Mouse (Mus musculus): ENCODE data around the gene Hbq1a. TPM values are rescaled to one million over a fixed set of nuclear protein-coding genes. Genes with fewer than 3 reads are reported as not detected.
"Not testable (repeated sequence)": the region's sequence is repeated elsewhere in the genome, so short reads cannot be mapped to it uniquely, and the experiment has no call there.

The Hbq1a gene
- total RNA-seq (2012; rRNA removed): not detected in 2 replicates
- not detected in 2 replicates for total RNA-seq (2014; rRNA removed)
- not detected in 2 replicates for polyA plus RNA-seq (2012; ENCODE audit: insufficient read length, low read depth)

DNA sequence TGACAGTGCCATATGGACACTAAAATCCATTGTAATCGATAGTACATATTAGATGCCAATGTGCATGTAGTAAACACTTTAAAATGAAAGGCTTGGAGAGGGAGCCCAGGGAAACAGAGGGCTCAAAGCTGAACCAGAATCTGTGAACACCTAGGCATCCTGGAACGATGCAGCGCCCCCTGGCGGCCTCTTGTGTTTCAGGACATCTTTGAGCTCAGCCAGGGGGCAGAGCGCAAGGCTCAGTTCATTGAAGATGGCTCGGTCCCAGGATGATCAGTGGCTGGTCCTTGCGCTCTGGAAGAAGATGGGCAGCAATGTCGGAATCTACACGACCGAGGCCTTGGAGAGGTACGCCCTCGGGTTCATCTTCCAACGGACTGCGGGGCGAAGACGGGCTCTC, at the start of gene Hbq1a:
Hbq1a (plus strand) TSS at position 205 of the 400 bp plus-strand sequence.
- H3K79me2 ChIP-seq (replicated peaks; ENCODE audit: control insufficient read depth, extremely low read depth, insufficient read depth, poor library complexity, severe bottlenecking); H3K36me3 ChIP-seq (replicated peaks in 1 of 2; ENCODE audit: control insufficient read depth in 1 of 2, insufficient read depth in 1 of 2, low read length in 1 of 2); H3K9me3 ChIP-seq (replicated peaks; ENCODE audit: low read length); H3K4me1 ChIP-seq (ENCODE audit: control insufficient read depth in 1 of 2, insufficient read depth in 2 of 2); H3K4me3 ChIP-seq (replicated peaks in 1 of 3; ENCODE audit: low read depth in 2 of 3, low read length in 2 of 3, poor library complexity in 1 of 3); H3K9ac ChIP-seq (ENCODE audit: insufficient read depth, low read depth); H3K27ac ChIP-seq (ENCODE audit: insufficient read depth, low read depth); dilution Hi-C loops (cut with MboI; ENCODE audit: extremely low pct_ligation_motif_present, extremely low pct_unique_long_range_greater_than_20kb, low sequenced_read_pairs): not testable (repeated sequence)
- Histone ChIP-seq H3K4me2 (ENCODE audit: insufficient read depth, low read depth, poor library complexity, severe bottlenecking) (peak within 1 kb of the TSS; percentile 10; the same call in 1 of the 2 replicates), H3K27me3 (replicated peaks) (peaks cover 19% of the 10 kb centered on the region)
- in situ Hi-C loops (cut with MboI; ENCODE audit: low pct_ligation_motif_present, low pct_unique_long_range_greater_than_20kb, low sequenced_read_pairs): loop anchor here (10.0 to 25.0 kb wide), 2 partner anchors 115 to 313 kb away; no protein-coding TSS in a partner anchor
- DNase-seq (ENCODE audit: extremely low read depth): peak; percentile 40
- TF ChIP-seq TCF12 (IDR thresholded peaks at IDR 0.05; ENCODE audit: low read depth, low read length) (peak; percentile 13; the same call in 1 of the 2 replicates), RAD21 (IDR thresholded peaks at IDR 0.05; ENCODE audit: low read depth, low read length) (peak; percentile 18), CTCF (conservative IDR thresholded peaks at IDR 0.05 in 1 of 2, IDR thresholded peaks at IDR 0.05 in 1 of 2; ENCODE audit: low read depth in 2 of 2, low read length in 2 of 2) (peak; percentile 71 to 83), SMC3 (IDR thresholded peaks at IDR 0.05; ENCODE audit: low read depth, low read length) (peak; percentile 66)

DNA sequence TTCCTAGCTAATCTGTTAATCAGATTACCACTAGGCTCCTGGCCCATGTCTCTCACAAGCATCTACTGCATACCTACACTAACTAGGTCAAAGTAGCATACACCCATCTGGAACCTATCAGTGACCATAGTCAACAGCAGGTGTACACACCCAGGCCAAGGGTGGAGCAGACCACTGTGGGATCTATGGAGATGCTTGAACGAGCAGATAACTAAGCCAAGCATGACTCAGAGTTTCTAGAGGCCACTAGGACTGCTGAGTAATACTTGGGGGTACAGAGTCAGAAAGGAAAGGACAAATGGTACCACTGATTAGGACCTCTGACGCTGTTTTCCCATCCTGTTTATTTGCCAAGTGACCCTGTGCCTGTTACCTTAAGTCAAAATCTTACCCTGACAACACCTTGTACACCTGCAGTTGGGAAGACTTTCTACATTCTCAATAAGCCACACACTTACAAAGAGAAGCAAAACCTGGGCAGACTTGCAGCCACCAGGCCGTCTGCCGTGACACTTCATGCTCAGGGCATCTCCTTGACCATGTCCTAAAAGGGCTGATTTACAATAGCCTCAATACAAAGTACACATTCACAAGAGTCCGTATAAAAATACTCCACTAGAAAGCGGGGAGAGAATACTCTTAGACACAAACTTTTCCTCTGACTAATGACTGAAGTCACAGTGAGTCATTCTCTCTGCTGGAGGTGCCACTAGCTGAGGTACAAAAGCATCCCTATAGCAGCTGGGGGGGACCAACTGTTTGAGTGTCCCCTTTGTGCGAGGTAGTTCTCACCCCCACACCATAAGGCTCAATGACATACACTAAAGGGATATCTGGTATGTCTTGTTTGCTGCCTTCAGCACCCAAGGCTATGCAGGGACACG, 48.7 kb upstream of the Hbq1a start:
- Histone ChIP-seq H3K4me1 (ENCODE audit: control insufficient read depth in 1 of 2, insufficient read depth in 2 of 2) (peaks cover 0 to 27% of the 10 kb centered on the region in 2 experiments; a peak in 2 of 4 replicates), H3K36me3 (replicated peaks in 1 of 2; ENCODE audit: control insufficient read depth in 1 of 2, insufficient read depth in 1 of 2, low read length in 1 of 2) (peaks cover 75 to 98% of the 10 kb centered on the region in 2 experiments), H3K4me2 (ENCODE audit: insufficient read depth, low read depth, poor library complexity, severe bottlenecking) (no peak overlapping the region), H3K27ac (ENCODE audit: insufficient read depth, low read depth) (no peak overlapping the region), H3K4me3 (replicated peaks in 1 of 3; ENCODE audit: low read depth in 2 of 3, low read length in 2 of 3, poor library complexity in 1 of 3) (no peak overlapping the region), H3K79me2 (replicated peaks; ENCODE audit: control insufficient read depth, extremely low read depth, insufficient read depth, poor library complexity, severe bottlenecking) (no peaks in the 10 kb centered on the region), H3K27me3 (replicated peaks) (no peaks in the 10 kb centered on the region), H3K9ac (ENCODE audit: insufficient read depth, low read depth) (no peak overlapping the region), H3K9me3 (replicated peaks; ENCODE audit: low read length) (no peaks in the 10 kb centered on the region)
- in situ Hi-C loops (cut with MboI; ENCODE audit: low pct_ligation_motif_present, low pct_unique_long_range_greater_than_20kb, low sequenced_read_pairs): loop anchor here (5.0 kb wide), 2 partner anchors 36 to 66 kb away; partner anchors contain the start of gene Hbq1b
- TF ChIP-seq HCFC1 (IDR thresholded peaks at IDR 0.05; ENCODE audit: low read depth, low read length) (no peak), ETS1 (conservative IDR thresholded peaks at IDR 0.05; ENCODE audit: low read depth, low read length) (0 out of 2 replicates have a peak, but pooled peaks have one; percentile 18), USF2 (conservative IDR thresholded peaks at IDR 0.05; ENCODE audit: low read depth, low read length) (no peak), POLR2AphosphoS2 (IDR thresholded peaks at IDR 0.05; ENCODE audit: low read depth, low read length) (no peak), ZNF384 (IDR thresholded peaks at IDR 0.05; ENCODE audit: low read depth, low read length) (no peak), POLR2A (IDR thresholded peaks at IDR 0.05; ENCODE audit: low read depth, low read length) (no peak), ZMIZ1 (IDR thresholded peaks at IDR 0.05; ENCODE audit: low read depth, low read length) (no peak), BHLHE40 (IDR thresholded peaks at IDR 0.05; ENCODE audit: low read depth, low read length) (no peak)
- DNase-seq (ENCODE audit: extremely low read depth): no peak
- dilution Hi-C loops (cut with MboI; ENCODE audit: extremely low pct_ligation_motif_present, extremely low pct_unique_long_range_greater_than_20kb, low sequenced_read_pairs): no loop called here

Measured in CH12.LX (cell line).